ENCODE assay signal across 33 mouse cellular contexts in the genomic region with DNA sequence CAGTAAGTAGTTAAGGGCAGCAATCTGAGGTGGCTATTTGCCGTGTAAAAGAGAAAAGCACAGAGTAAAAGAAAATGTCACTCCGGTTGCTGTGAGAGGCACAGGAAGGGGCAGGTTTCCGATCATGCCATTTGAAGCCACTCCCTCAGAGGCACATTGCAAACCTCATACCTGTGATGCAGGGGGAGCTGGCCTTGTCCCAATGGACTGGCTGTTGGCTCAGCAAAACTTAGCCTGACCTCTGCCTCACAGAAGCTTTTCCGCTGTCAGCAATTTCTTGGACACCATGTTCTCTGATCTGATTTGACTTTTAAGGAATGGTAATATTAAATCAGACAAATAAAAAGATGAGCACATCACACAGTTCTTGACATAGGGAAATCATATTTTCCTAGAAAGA. TPM values are rescaled to one million over a fixed set of nuclear protein-coding genes. Genes with fewer than 3 reads are reported as not detected.
DNase-seq lines count a peak whose midpoint lies in the region; ATAC-seq and TF ChIP-seq lines count a peak whose summit lies in the region.
"Had no signal": no experiment of that assay in that cellular context is flagged by ENCODE, and none has a peak within 500 bp of the region (broad histone marks: within the 10 kb centered on the region; RNA-seq: fewer than 3 reads in every experiment).

No protein-coding gene starts in this region.

- 80% methylated on average over 4 of the region's 4 CpGs for WGBS in heart, embryonic 10.5 days
- 43% methylated on average over 4 of the region's 4 CpGs for WGBS in kidney, adult 2 months
- 67% methylated on average over 4 of the region's 4 CpGs for WGBS in intestine, postnatal 0 days

- TF ChIP-seq POLR2A in kidney, adult 2 months (IDR thresholded peaks at IDR 0.05; ENCODE audit: low read depth, low read length) = no peak

- H3K9me3 ChIP-seq in heart, embryonic 10.5 days = no peaks in the 10 kb centered on the region
- H3K9me3 ChIP-seq in intestine, postnatal 0 days (ENCODE audit: control insufficient read depth) = no peaks in the 10 kb centered on the region
- H3K9me3 ChIP-seq: heart, embryonic 13.5 days; limb, embryonic 13.5 days; liver, embryonic 13.5 days; midbrain, embryonic 10.5 days; midbrain, embryonic 15.5 days; neural tube, embryonic 15.5 days had no signal

- H3K4me3 ChIP-seq in heart, embryonic 10.5 days = no peak overlapping the region
- H3K4me3 ChIP-seq in kidney, adult 2 months (ENCODE audit: insufficient read depth, low read depth, low read length) = no peak overlapping the region
- no peak overlapping the region for H3K4me3 ChIP-seq in intestine, postnatal 0 days (ENCODE audit: low read depth, low read length)
- H3K4me3 ChIP-seq: erythroblast, embryonic 14.5 days; gastrocnemius, adult 2 months; heart, embryonic 13.5 days; layer of hippocampus, adult 2 months; limb, embryonic 13.5 days; liver, embryonic 13.5 days; midbrain, embryonic 10.5 days; midbrain, embryonic 15.5 days; neural tube, embryonic 15.5 days had no signal

- H3K4me2 ChIP-seq in intestine, postnatal 0 days (replicated peaks; ENCODE audit: low read depth) = no peak overlapping the region
- H3K4me2 ChIP-seq: heart, embryonic 13.5 days; limb, embryonic 13.5 days; liver, embryonic 13.5 days; midbrain, embryonic 15.5 days; neural tube, embryonic 15.5 days had no signal

- intact Hi-C loops in heart, postnatal 10 days (cut with DNase I) = no loop called here

- H3K27ac ChIP-seq in heart, embryonic 10.5 days = no peak overlapping the region
- H3K27ac ChIP-seq in kidney, adult 2 months (ENCODE audit: insufficient read depth, low read depth, low read length) = no peak overlapping the region
- peak overlapping the region; percentile 5; the same call in 1 of the 2 replicates for H3K27ac ChIP-seq in intestine, postnatal 0 days (ENCODE audit: low read depth, low read length)
- H3K27ac ChIP-seq: gastrocnemius, adult 2 months; heart, embryonic 13.5 days; layer of hippocampus, adult 2 months; limb, embryonic 13.5 days; liver, embryonic 13.5 days; midbrain, embryonic 10.5 days; midbrain, embryonic 15.5 days; neural tube, embryonic 15.5 days had no signal

- DNase-seq in heart, postnatal 10 days = peak; percentile 6
- no peak for DNase-seq in heart, embryonic 10.5 days (ENCODE audit: low spot score)
- peak; percentile 72 for DNase-seq in kidney, adult 2 months
- DNase-seq in kidney, postnatal 10 days = no peak
- DNase-seq in adipocyte (ENCODE audit: low spot score) = peak; percentile 49
- no peak for DNase-seq in retina, embryonic 14.5 days (ENCODE audit: low spot score)
- DNase-seq: B cell, adult 2 months; cerebellum, adult 2 months; gastrocnemius, adult 2 months; gastrocnemius, postnatal 36 days; heart, adult 18-20 months; liver, embryonic 13.5 days; lung, adult 18-20 months; lung, postnatal 10 days; spleen, adult 18-20 months; thymus, postnatal 14 days had no signal

- no peaks in the 10 kb centered on the region for H3K27me3 ChIP-seq in heart, embryonic 10.5 days (ENCODE audit: insufficient read depth, poor library complexity, severe bottlenecking)
- H3K27me3 ChIP-seq in kidney, adult 2 months (replicated peaks; ENCODE audit: control insufficient read depth, insufficient read depth, low read length) = no peaks in the 10 kb centered on the region
- H3K27me3 ChIP-seq in intestine, postnatal 0 days (replicated peaks; ENCODE audit: control insufficient read depth, insufficient read depth, low read length) = no peaks in the 10 kb centered on the region
- H3K27me3 ChIP-seq: heart, embryonic 13.5 days; limb, embryonic 13.5 days; liver, embryonic 13.5 days; midbrain, embryonic 15.5 days; neural tube, embryonic 15.5 days had no signal

- ATAC-seq in intestine, postnatal 0 days = peak; percentile 81
- ATAC-seq in megakaryocyte progenitor cell, adult 5-6 weeks (replicated peaks; ENCODE audit: poor library complexity) = no peak
- ATAC-seq: forebrain, embryonic 16.5 days; hindbrain, embryonic 16.5 days; midbrain, embryonic 15.5 days had no signal

- no peaks in the 10 kb centered on the region for H3K4me1 ChIP-seq in heart, embryonic 10.5 days
- H3K4me1 ChIP-seq in kidney, adult 2 months (ENCODE audit: control insufficient read depth, insufficient read depth, low read length) = no peaks in the 10 kb centered on the region
- no peaks in the 10 kb centered on the region for H3K4me1 ChIP-seq in intestine, postnatal 0 days (replicated peaks; ENCODE audit: control insufficient read depth, insufficient read depth, low read length)
- H3K4me1 ChIP-seq: heart, embryonic 13.5 days; limb, embryonic 13.5 days; liver, embryonic 13.5 days; midbrain, embryonic 10.5 days; midbrain, embryonic 15.5 days; neural tube, embryonic 15.5 days had no signal

- no peak overlapping the region for H3K9ac ChIP-seq in intestine, postnatal 0 days (ENCODE audit: low read depth, low read length)
- H3K9ac ChIP-seq: heart, embryonic 13.5 days; limb, embryonic 13.5 days; liver, embryonic 13.5 days; midbrain, embryonic 15.5 days; neural tube, embryonic 15.5 days had no signal

- H3K36me3 ChIP-seq in heart, embryonic 10.5 days = no peaks in the 10 kb centered on the region
- H3K36me3 ChIP-seq in kidney, adult 2 months (ENCODE audit: control insufficient read depth, insufficient read depth, low read length) = no peaks in the 10 kb centered on the region
- H3K36me3 ChIP-seq in intestine, postnatal 0 days (ENCODE audit: control insufficient read depth, insufficient read depth) = no peaks in the 10 kb centered on the region
- H3K36me3 ChIP-seq: G1E; heart, embryonic 13.5 days; limb, embryonic 13.5 days; liver, embryonic 13.5 days; midbrain, embryonic 10.5 days; midbrain, embryonic 15.5 days; neural tube, embryonic 15.5 days had no signal

- no peak for TF ChIP-seq CTCF in kidney, adult 2 months (conservative IDR thresholded peaks at IDR 0.05; ENCODE audit: insufficient read depth, insufficient read length, low read depth, low read length)
- TF ChIP-seq CTCF in intestine, postnatal 0 days (IDR thresholded peaks at IDR 0.05; ENCODE audit: low read depth) = no peak

RNA-seq across cellular contexts. Expression of a gene that starts 52.4 kb away (rescaled TPM):
- total RNA-seq in heart, postnatal 10 days (2021) = 100 to 1,000 TPM in 1 of 2 experiments, 10 to 100 TPM in 1; 95.5 to 104 TPM
- polyA plus RNA-seq in heart, embryonic 10.5 days (2016; fragmentation: Nextera tagmentation; extraction: Ambion mirVana) = 14.2 and 34.0 TPM in 2 replicates
- polyA plus RNA-seq in kidney, adult 2 months (2012; rRNA removed) = 0.05 TPM in 1 of 2 replicates, not detected in the other
- 0.08 TPM in 2 replicates for polyA plus RNA-seq in intestine, postnatal 0 days (2015; fragmentation: Nextera tagmentation; extraction: Ambion mirVana)
- not detected in 2 replicates for total RNA-seq in megakaryocyte progenitor cell, adult 5-6 weeks (2015)
- not detected in 2 replicates for total RNA-seq in megakaryocyte progenitor cell, adult 5-6 weeks (2017)
- total RNA-seq: gastrocnemius, adult 2 months; gastrocnemius, postnatal 36 days had no signal
- polyA plus RNA-seq: embryonic facial prominence, embryonic 14.5 days; erythroblast, embryonic 14.5 days; forebrain, embryonic 11.5 days; G1E; intestine, embryonic 14.5 days; liver, embryonic 13.5 days; midbrain, embryonic 10.5 days; stomach, embryonic 16.5 days; urinary bladder, adult 2 months had no signal

Comparison
In these comparisons a context has a peak if more than half of its experiments do, and no peak if none do; other contexts are left out.
1. DNase-seq: peak in heart, postnatal 10 days (2 of 2), kidney, adult 2 months (single experiment) and adipocyte (single experiment); none in heart, embryonic 10.5 days (single experiment), kidney, postnatal 10 days (single experiment) and retina, embryonic 14.5 days (single experiment).
2. RNA of a gene that starts 52.4 kb away (polyA plus RNA-seq): 14.2 to 34.0 TPM in heart, embryonic 10.5 days; 0.08 TPM in intestine, postnatal 0 days and 0.05 TPM in kidney, adult 2 months; every median in the first group is over 10 times any median in the second.